Comparison of ENCODE assay signal across 11 mouse cellular contexts in the genomic region with DNA sequence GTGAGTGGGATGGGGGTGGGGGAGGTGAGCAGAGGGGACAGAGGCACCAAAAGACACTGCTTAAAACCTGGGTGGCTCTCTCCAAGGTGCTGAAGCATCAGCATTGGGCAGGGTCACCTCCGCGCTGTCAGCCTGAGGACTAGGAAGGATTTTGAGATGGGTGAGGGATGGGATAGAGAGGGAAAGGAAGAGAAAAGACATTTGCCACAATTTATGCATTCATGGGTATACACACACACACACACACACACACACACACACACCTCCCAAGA.
DNase-seq lines count a peak whose midpoint lies in the region; ATAC-seq and TF ChIP-seq lines count a peak whose summit lies in the region.
"Had no signal": no experiment of that assay in that cellular context is flagged by ENCODE, and none has a peak within 500 bp of the region (broad histone marks: within the 10 kb centered on the region; RNA-seq: fewer than 3 reads in every experiment).

No protein-coding gene starts in this region.

- intact Hi-C loops in left cerebral cortex, adult 2 months (cut with DNase I), result no loop called here
- intact Hi-C loops in left cerebral cortex, postnatal 14 days (cut with DNase I), result no loop called here

- TF ChIP-seq POLR2A in MEL (IDR thresholded peaks at IDR 0.05; ENCODE audit: control insufficient read depth in 1 of 2, insufficient read depth in 1 of 2, low read depth in 1 of 2, low read length in 2 of 2, poor library complexity in 1 of 2), result no peak

- H3K4me3 ChIP-seq in left cerebral cortex, adult 2 months, result no peak overlapping the region
- H3K4me3 ChIP-seq in MEL (ENCODE audit: control insufficient read depth in 1 of 2, insufficient read depth in 1 of 2, low read depth in 2 of 2, low read length in 2 of 2), result no peak overlapping the region
- H3K4me3 ChIP-seq in neural tube, embryonic 11.5 days (ENCODE audit: low read depth, low read length), result no peak overlapping the region
- H3K4me3 ChIP-seq: kidney, embryonic 15.5 days; liver, embryonic 13.5 days had no signal

- H3K4me2 ChIP-seq in neural tube, embryonic 11.5 days (ENCODE audit: low read depth), result no peak overlapping the region
- H3K4me2 ChIP-seq: kidney, embryonic 15.5 days; liver, embryonic 13.5 days had no signal

- H3K9ac ChIP-seq in MEL (ENCODE audit: control insufficient read depth, low read depth, low read length, poor library complexity, severe bottlenecking), result no peak overlapping the region
- no peak overlapping the region for H3K9ac ChIP-seq in neural tube, embryonic 11.5 days (ENCODE audit: low read length)
- H3K9ac ChIP-seq: kidney, embryonic 15.5 days; liver, embryonic 13.5 days had no signal

- TF ChIP-seq RAD21 in MEL (IDR thresholded peaks at IDR 0.05; ENCODE audit: low read depth, low read length), result no peak

- H3K4me1 ChIP-seq in MEL (ENCODE audit: control insufficient read depth in 1 of 2, insufficient read depth in 2 of 2, low read length in 2 of 2), result no peaks in the 10 kb centered on the region
- H3K4me1 ChIP-seq in neural tube, embryonic 11.5 days (ENCODE audit: control insufficient read depth, insufficient read depth, low read length), result peaks cover 42% of the 10 kb centered on the region
- H3K4me1 ChIP-seq: liver, embryonic 13.5 days had no signal

- TF ChIP-seq CTCF in left cerebral cortex, adult 2 months (IDR thresholded peaks at IDR 0.05), result no peak
- no peak for TF ChIP-seq CTCF in MEL (IDR thresholded peaks at IDR 0.05 in 2 of 3, conservative IDR thresholded peaks at IDR 0.05 in 1 of 3; ENCODE audit: control insufficient read depth in 1 of 3, insufficient read depth in 1 of 3, low read depth in 2 of 3, low read length in 3 of 3, poor library complexity in 1 of 3, severe bottlenecking in 1 of 3)

- no peak for DNase-seq in left cerebral cortex, adult 2 months (ENCODE audit: extremely low spot score in 1 of 2, low spot score in 2 of 2)
- DNase-seq in left cerebral cortex, postnatal 14 days (ENCODE audit: low spot score in 2 of 2), result no peak
- DNase-seq in MEL (ENCODE audit: low read depth, low spot score), result peak; percentile 35
- DNase-seq in embryo, embryonic 10.5 days (ENCODE audit: low spot score), result peak; percentile 79
- peak; percentile 57 for DNase-seq in neural tube, embryonic 11.5 days (ENCODE audit: low spot score)
- DNase-seq in frontal cortex, adult 2 months (ENCODE audit: extremely low spot score in 1 of 2, low spot score in 1 of 2), result no peak
- DNase-seq: heart, adult 18-20 months; liver, embryonic 13.5 days; thymus, postnatal 36 days had no signal

- ATAC-seq in neural tube, embryonic 11.5 days (ENCODE audit: insufficient read depth, low FRiP score, low TSS enrichment), result no peak
- ATAC-seq in megakaryocyte-erythroid progenitor cell, adult 5-6 weeks (replicated peaks; ENCODE audit: low FRiP score, low TSS enrichment, poor library complexity, severe bottlenecking), result no peak

- no peak for TF ChIP-seq EP300 in MEL (IDR thresholded peaks at IDR 0.05; ENCODE audit: low read depth in 1 of 2, low read length in 2 of 2)

- no peaks in the 10 kb centered on the region for H3K79me2 ChIP-seq in MEL (ENCODE audit: control insufficient read depth, insufficient read depth, low read length, poor library complexity)

- 4% methylated on average over 2 of the region's 2 CpGs for WGBS in neural tube, embryonic 11.5 days

- no peaks in the 10 kb centered on the region for H3K9me3 ChIP-seq in MEL (replicated peaks; ENCODE audit: insufficient read depth, low read length)
- H3K9me3 ChIP-seq in neural tube, embryonic 11.5 days (ENCODE audit: control insufficient read depth, low read length), result no peaks in the 10 kb centered on the region
- H3K9me3 ChIP-seq: kidney, embryonic 15.5 days; liver, embryonic 13.5 days had no signal

- peak overlapping the region; percentile 83; the same call in 1 of the 2 replicates for H3K27ac ChIP-seq in left cerebral cortex, adult 2 months
- no peak overlapping the region for H3K27ac ChIP-seq in MEL (ENCODE audit: control insufficient read depth, low read depth, low read length)
- 0 out of 2 replicates have a peak overlapping the region, but pooled peaks have one; percentile 20 for H3K27ac ChIP-seq in neural tube, embryonic 11.5 days (ENCODE audit: low read depth, low read length)
- H3K27ac ChIP-seq: kidney, embryonic 15.5 days; liver, embryonic 13.5 days had no signal

- H3K27me3 ChIP-seq in MEL (ENCODE audit: control insufficient read depth in 1 of 2, insufficient read depth in 2 of 2, low read length in 2 of 2), result no peaks in the 10 kb centered on the region
- H3K27me3 ChIP-seq in neural tube, embryonic 11.5 days (ENCODE audit: control insufficient read depth, insufficient read depth, low read length), result 0 out of 2 replicates have a peak, but pooled peaks cover 8% of the 10 kb centered on the region

- H3K36me3 ChIP-seq in MEL (ENCODE audit: control insufficient read depth in 1 of 2, insufficient read depth in 2 of 2, low read length in 2 of 2), result no peaks in the 10 kb centered on the region
- H3K36me3 ChIP-seq in neural tube, embryonic 11.5 days (ENCODE audit: control insufficient read depth, insufficient read depth, low read length), result no peaks in the 10 kb centered on the region
- H3K36me3 ChIP-seq: kidney, embryonic 15.5 days; liver, embryonic 13.5 days had no signal

TF ChIP-seq in MEL, 35 proteins besides CTCF, POLR2A, EP300 and RAD21:
- TF ChIP-seq MYB (IDR thresholded peaks at IDR 0.05; ENCODE audit: low read depth, low read length), result no peak

Comparison
In these comparisons a context has a peak if more than half of its experiments do, and no peak if none do; other contexts are left out.
1. DNase-seq: peak in MEL (single experiment), embryo, embryonic 10.5 days (single experiment) and neural tube, embryonic 11.5 days (single experiment); none in left cerebral cortex, adult 2 months (0 of 2), left cerebral cortex, postnatal 14 days (0 of 2) and frontal cortex, adult 2 months (0 of 2).